Mouse (Mus musculus) embryo, embryonic 10 days (tissue): Measurements from ENCODE around the gene Naa40.

Source experiments
- DNase-seq: peaks from one replicate; pipeline ENCODE4 v3.0.0-alpha.2; 2015; ENCODE audit warnings: low spot score

The Naa40 gene

DNA sequence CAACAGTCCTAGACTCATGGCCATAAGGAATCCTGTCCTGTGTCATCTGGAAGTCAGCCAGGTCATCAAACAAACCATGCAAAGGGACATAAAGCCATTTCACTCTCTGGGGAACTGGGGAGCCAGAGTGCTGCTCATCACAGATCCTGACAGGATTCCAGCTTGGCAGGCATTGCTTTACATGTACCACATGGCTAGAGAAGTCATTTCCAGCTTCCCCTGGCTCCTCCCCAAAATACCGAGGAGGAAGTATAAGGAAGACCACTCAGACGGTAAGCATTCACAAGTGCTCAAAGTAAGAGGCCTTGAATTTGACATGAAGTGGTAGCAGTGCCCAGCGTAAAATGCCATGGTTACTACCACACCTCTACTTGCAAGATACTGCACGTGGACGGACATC lies 26.5 kb downstream of the Naa40 start:
- no peak for DNase-seq

GRCm38 (mm10) chr19:7213010-7213409 lies 28.0 kb downstream of the Naa40 start:
- no peak for DNase-seq

- DNase-seq = no peak
Measured at GRCm38 (mm10) chr19:7212216-7212615, 28.8 kb downstream of the Naa40 start.

DNA sequence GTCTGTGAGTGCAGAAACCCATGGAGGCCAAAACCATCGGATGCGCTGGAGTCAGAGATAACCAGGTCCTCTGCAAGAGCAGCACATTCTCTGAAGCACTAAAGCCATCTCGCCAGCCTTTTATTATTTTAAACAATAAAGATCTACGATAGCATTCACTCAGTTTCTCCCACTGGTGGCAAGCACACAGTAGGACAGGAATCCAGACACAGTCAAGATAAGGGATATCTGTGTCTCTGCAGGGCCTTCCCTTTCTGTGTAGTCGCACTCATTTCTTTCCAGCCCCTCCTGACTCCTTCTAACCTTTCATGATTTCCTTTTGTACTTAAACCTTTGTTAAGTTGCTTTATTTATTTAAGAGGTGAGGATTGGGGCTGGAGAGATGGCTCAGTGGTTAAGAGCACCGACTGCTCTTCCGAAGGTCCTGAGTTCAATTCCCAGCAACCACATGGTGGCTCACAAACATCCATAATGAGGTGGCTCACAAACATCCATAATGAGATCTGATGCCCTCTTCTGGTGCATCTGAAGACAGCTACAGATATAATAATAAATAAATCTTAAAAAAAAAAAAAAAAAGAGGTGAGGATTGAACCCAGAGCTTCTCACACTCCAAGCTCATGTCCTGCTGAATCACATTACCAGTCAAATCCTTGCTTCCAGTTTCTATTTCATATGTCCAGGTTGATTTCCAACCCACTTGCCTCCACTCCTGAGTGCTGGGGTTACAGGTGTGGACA lies 30.9 kb downstream of the Naa40 start:
- no peak for DNase-seq

- peak; percentile 97 for DNase-seq
Measured at GRCm38 (mm10) chr19:7205753-7206736, 34.9 kb downstream of the Naa40 start, which contains the start of gene Otub1. Gene Otub1, minus strand, starts transcription at chr19:7206316.

- DNase-seq = no peak
Measured at GRCm38 (mm10) chr19:7205326-7205725, 35.7 kb downstream of the Naa40 start.

GRCm38 (mm10) chr19:7204898-7205297 lies 36.1 kb downstream of the Naa40 start:
- DNase-seq = no peak

GRCm38 (mm10) chr19:7200427-7200826 lies 40.6 kb downstream of the Naa40 start:
- DNase-seq = no peak

- DNase-seq = no peak
Measured at GRCm38 (mm10) chr19:7199089-7199488, 41.9 kb downstream of the Naa40 start.

GRCm38 (mm10) chr19:7197445-7197844 lies 43.5 kb downstream of the Naa40 start:
- no peak for DNase-seq

DNA sequence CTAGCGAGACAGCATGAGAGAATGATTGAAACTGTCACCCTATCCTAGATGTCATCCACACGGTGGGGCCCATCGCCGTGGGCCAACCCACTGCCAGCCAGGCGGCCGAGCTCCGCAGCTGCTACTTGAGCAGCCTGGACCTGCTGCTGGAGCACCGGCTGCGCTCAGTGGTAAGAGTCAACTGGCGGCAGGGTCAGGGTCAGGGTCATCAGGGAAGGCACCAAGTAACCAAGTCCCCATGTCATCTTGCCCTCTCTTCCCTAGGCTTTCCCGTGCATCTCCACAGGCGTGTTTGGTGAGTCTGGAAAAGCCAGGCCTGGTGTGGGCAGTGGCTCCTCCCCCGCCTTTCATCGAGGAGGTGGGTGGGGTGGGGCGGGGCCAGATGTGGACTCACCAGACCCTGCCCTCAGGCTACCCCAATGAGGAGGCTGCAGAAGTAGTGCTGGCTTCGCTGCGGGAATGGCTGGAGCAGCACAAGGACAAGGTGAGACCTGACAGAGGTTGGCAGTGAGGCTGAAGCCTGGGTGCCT lies 44.2 kb downstream of the Naa40 start:
- DNase-seq = peak; percentile 75

DNA sequence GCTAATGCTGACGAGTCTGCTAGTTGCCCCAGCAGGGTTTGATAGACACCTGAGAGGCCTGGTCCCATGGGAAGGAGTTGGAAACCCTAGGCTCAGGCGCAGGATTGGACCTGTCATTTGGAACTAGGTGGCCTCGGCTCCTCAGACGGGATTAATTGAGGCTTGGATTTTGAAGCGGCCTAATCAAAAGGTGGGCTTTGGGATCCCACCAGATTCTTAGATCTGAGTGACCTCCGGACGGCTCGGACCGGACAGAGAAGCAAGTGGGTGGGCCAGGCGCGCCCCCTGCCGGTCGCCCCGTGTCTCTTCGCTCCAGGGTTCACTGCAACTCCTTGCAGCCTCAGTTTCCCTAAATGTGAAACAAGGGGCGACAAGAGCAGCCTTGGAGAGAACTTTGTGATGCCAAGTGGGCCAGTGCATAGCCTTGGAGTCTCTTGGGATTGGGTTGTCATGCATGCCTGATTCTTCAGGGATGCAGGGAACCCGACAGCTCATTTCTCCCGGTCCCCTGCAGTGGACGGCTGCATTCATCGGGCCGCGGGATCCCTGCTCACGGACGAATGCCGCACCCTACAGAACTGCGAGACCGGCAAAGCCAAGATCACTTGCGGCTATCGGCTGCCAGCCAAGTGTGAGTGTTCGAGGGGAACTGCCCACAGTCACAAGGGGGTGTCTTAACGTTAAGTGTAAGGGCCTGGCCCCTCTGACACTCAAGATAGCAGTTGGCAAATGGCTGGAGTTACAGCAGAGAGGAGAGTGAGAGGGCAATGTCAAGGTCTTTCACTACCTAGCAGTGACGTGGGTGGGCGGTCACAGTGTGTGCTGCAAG lies 44.9 kb downstream of the Naa40 start:
- peak; percentile 73 for DNase-seq

DNA sequence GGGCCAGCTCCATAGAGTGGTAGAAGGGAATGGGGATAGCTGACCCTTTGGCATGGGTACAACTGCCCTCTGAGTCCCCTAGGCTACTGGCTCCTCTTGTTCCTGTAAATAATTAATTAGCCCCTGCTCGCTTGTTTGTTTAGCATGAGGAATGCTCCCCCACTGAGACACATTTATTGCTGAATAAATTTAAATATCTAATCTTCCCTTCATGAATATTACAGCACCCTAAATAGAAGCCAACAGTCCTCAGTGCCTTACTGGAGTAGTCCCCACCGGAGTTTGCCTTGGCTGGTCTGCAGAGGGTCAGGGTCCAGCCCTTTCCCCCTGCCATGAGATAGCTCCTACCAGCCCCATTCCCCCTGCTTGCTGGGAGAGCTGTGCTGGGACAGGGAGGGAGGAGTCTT lies 48.4 kb downstream of the Naa40 start:
- DNase-seq = no peak

- no peak for DNase-seq
Measured at GRCm38 (mm10) chr19:7191639-7192038, 49.3 kb downstream of the Naa40 start.

- DNase-seq = no peak
Measured at GRCm38 (mm10) chr19:7190986-7191385, 50.0 kb downstream of the Naa40 start.

GRCm38 (mm10) chr19:7189026-7189425 lies 52.0 kb downstream of the Naa40 start:
- DNase-seq = no peak

DNA sequence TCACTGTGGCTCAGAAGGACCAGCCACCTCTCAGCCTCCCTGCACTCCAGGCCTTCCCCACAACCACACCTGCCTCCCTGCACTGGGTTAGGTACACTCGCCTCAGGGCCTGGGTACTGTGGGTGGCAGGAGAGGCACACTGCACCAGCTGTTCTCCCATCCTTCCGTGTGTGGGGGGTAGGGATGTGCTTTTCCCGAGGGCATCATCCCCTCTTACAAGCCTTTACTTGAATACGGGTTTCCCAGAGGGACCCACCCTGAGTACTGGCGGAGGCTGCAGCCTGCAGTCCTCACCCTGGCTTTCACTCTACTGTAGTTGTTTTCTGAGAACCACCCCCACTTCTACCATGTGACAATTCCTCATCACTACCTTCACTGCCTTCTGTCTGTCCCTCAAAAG lies 53.8 kb downstream of the Naa40 start:
- DNase-seq = no peak

DNA sequence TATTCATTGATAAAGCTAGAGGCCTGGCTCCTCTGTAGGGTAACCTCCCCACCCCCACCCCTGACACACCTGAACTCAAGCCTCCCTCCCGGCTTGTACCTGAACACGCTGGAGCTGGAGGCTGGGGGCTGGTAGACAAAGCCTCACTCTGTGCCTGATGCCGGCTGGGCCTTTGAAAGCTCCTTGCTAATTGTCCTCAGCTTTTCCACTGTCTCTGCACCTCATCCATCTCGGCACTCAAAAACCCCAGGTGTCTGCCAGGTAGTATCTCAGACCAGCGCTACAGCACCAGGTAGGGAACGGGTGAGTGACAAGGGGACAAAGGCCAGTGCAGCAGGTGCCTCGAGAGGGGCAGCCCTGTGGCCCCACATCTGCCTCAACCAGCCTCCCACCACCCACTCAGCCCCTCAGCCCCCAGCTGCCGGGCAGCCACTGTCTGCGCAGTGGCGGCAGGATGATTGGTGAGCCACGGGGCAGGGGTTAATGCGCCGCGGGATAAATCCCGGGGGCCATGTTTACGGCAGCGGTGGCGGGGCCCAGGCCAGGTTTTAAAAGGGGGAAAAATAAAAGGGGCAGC lies 55.2 kb downstream of the Naa40 start:
- DNase-seq = peak; percentile 74

DNA sequence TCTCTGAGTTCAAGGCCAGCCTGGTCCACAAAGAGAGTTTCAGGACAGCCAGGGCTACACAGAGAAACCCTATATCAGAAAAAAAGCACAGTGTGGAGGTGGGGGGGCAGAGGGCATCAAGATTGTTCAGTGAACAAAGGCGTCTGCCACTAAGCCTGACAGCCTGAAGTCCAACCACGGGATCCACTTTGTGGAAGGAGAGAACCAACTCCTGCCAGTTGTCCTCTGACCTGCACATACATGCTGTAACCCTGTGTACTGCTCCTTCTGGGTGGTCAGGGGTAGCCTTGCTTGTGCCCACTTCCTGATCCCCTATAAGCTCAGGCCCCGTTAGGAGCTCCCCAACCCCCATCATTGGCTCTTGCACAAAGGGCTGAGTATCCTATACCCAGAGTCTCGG lies 55.9 kb downstream of the Naa40 start:
- no peak for DNase-seq

DNA sequence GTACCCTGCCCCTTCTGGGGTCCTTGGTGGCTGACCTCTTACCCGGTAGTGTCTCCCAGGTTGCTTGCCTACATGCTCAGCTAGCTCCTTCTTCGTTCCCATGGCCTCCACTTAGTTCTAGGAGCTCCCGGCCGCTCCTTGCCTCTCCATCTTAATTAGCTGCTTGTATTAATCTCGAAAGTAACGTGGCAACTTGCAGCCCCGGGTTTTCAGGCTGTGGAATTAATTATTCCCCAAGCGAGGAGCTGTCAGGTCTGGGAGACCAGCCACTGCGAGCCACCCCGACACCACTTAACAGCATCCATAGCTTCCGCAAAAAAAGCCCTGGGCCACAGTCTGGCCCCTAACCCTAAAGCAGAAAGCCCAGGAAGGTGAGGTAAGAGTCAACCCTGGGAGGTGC lies 57.6 kb downstream of the Naa40 start:
- DNase-seq = no peak

DNA sequence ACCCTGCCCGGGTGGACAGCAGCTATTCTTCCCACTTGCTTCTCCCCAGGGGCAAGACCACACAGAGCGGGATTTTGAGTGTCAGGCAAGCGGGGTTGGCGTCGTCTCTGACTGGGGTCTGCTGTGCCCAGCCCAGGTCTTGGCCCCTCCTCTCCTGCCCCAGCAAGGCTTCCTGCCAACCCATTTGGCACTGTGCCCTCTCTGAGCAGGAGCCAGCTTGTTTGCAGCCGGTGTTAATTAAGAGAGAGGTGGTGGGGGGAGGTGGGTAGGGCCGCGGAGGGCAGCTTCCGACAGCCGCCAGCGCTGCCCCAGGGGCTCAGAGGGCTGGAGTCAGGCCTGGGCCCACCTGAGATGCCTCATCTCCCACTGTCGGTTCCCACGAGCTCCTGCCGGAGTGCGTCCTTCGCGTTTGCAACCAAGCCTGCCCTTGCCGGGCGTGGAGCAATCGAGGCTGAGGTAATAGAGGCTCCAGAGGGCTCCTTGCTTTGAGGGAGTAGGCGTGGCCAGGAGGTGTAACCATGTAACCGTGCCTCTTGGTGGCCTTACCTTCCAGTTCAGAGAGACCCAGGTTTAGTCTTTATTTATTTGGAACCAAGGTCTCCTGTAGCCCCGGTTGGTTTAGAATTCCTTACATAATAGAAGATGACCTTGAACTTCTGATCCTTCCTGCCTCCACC lies 58.6 kb downstream of the Naa40 start:
- no peak for DNase-seq
